Mouse (Mus musculus): ENCODE measurements at regions not wholly inside any gene's neighbourhood (a gene's known extent, or its start where the extent isn't known, plus 50 kb on each side); places are given as distances from the start of the nearest gene placed in this dataset.

- TF ChIP-seq POLR2A (IDR thresholded peaks at IDR 0.05; ENCODE audit: insufficient read depth, low read depth, low read length) (no peak), CTCF (IDR thresholded peaks at IDR 0.05; ENCODE audit: insufficient read depth, low read depth, low read length) (no peak)
Measured at GRCm38 (mm10) chr13:78428084-78428445, 228.5 kb upstream of the Nr2f1 start.

Measured in olfactory bulb, adult 2 months (tissue).